Mouse (Mus musculus): ENCODE results near the gene Tpmt.

GRCm38 (mm10) chr13:47078799-47079198, 34.3 kb upstream of the Tpmt start:
- TF ChIP-seq TCF12 (IDR thresholded peaks at IDR 0.05; ENCODE audit: insufficient read depth, poor library complexity, severe bottlenecking) = no peak
- TF ChIP-seq TCF3 (IDR thresholded peaks at IDR 0.05; ENCODE audit: insufficient read length, low read depth) = no peak

Measured in myocyte (in vitro differentiated cells).